Mouse (Mus musculus) limb, embryonic 13.5 days (tissue): ENCODE data around the gene Gm49342. TPM values are rescaled to one million over a fixed set of nuclear protein-coding genes. Genes with fewer than 3 reads are reported as not detected.
"Not testable (repeated sequence)": the region's sequence is repeated elsewhere in the genome, so short reads cannot be mapped to it uniquely, and the experiment has no call there.

Experiments used
- ATAC-seq: fragments of 200-750 bp; cut with Nextera tagmentation; 2 replicates; pipeline ENCODE4 v1.8.0; 2017; ENCODE audit warnings: low read depth, moderate number of reproducible peaks, moderate TSS enrichment; ENCODE audit not compliant: low FRiP score
- H3K27ac ChIP-seq: fragments of 300-500 bp; sonication (generic); 2 replicates; pipeline ENCODE4 v1.5.1; 2015; ENCODE audit warnings: inconsistent platforms, mild to moderate bottlenecking, moderate library complexity
- H3K27me3 ChIP-seq: fragments of 300-500 bp; sonication (generic); 2 replicates; pipeline ENCODE4 v1.6.1; 2015; ENCODE audit warnings: mild to moderate bottlenecking, inconsistent platforms
- H3K36me3 ChIP-seq: fragments of 300-500 bp; sonication (generic); 2 replicates; pipeline ENCODE4 v1.6.1; 2015; ENCODE audit warnings: inconsistent platforms, mild to moderate bottlenecking, moderate library complexity
- H3K4me1 ChIP-seq: fragments of 300-500 bp; sonication (generic); 2 replicates; pipeline ENCODE4 v1.6.1; 2015; ENCODE audit warnings: inconsistent platforms
- H3K4me2 ChIP-seq: fragments of 300-500 bp; sonication (generic); replicated peaks from 2 replicates; pipeline ENCODE4 v1.6.1; 2015; ENCODE audit warnings: inconsistent platforms, mild to moderate bottlenecking, moderate library complexity
- H3K4me3 ChIP-seq: fragments of 300-500 bp; sonication (generic); 2 replicates; pipeline ENCODE4 v1.5.1; 2015; ENCODE audit warnings: moderate library complexity, mild to moderate bottlenecking, inconsistent platforms
- H3K9ac ChIP-seq: fragments of 300-500 bp; sonication (generic); 2 replicates; pipeline ENCODE4 v1.6.1; 2015; ENCODE audit warnings: mild to moderate bottlenecking, inconsistent platforms
- H3K9me3 ChIP-seq: fragments of 300-500 bp; sonication (generic); 2 replicates; pipeline ENCODE4 v1.6.1; 2016; ENCODE audit warnings: inconsistent platforms
- WGBS: fragments of 180-500 bp; shearing (Covaris S2); methylation state at CpG from one replicate; pipeline ENCODE4 v1.1.7; 2015; 5-methylcytosine and 5-hydroxymethylcytosine counted together
- polyA plus RNA-seq: library from polyadenylated mRNA; unstranded; fragments of >200 nt; fragmentation: Nextera tagmentation; extraction: Ambion mirVana; gene quantifications from 2 replicates; pipeline ENCODE4 v1.2.1, GENCODE M21; 2015

The Gm49342 gene
- not detected in 2 replicates for polyA plus RNA-seq

GRCm38 (mm10) chr14:50943932-50944667, at the start of gene Gm49342:
Gm49342 (plus strand) TSS chr14:50944517.
- Histone ChIP-seq H3K36me3 (peaks cover 4% of the 10 kb centered on the region), H3K4me3 (peak within 1 kb of the TSS; percentile 51), H3K9ac (peak within 1 kb of the TSS; percentile 63), H3K27ac (peak within 1 kb of the TSS; percentile 89), H3K4me1 (peaks cover 8% of the 10 kb centered on the region; the same call in 1 of the 2 replicates), H3K4me2 (peak within 1 kb of the TSS; percentile 66), H3K9me3 (no peaks in the 10 kb centered on the region), H3K27me3 (no peaks in the 10 kb centered on the region)
- WGBS = 19% methylated on average over 31 of the region's 31 CpGs
- ATAC-seq = peak; percentile 97

- Histone ChIP-seq H3K27me3 (peaks cover 51% of the 10 kb centered on the region), H3K9ac (no peak overlapping the region), H3K36me3 (no peaks in the 10 kb centered on the region), H3K4me2 (no peak overlapping the region), H3K4me1 (peaks cover 9% of the 10 kb centered on the region), H3K4me3 (no peak overlapping the region), H3K9me3 (no peaks in the 10 kb centered on the region), H3K27ac (no peak overlapping the region)
- no peak for ATAC-seq
Observed at GRCm38 (mm10) chr14:50895407-50895806, 48.9 kb upstream of the Gm49342 start.

GRCm38 (mm10) chr14:50895985-50896746, 48.2 kb upstream of the Gm49342 start:
- Histone ChIP-seq H3K9ac (peak overlapping the region; percentile 55), H3K4me2 (peak overlapping the region; percentile 74), H3K36me3 (no peaks in the 10 kb centered on the region), H3K27ac (no peak overlapping the region), H3K4me3 (peak overlapping the region; percentile 40), H3K4me1 (peaks cover 9% of the 10 kb centered on the region), H3K27me3 (peaks cover 52% of the 10 kb centered on the region), H3K9me3 (no peaks in the 10 kb centered on the region)
- WGBS = 16% methylated on average over 19 of the region's 19 CpGs
- no peak for ATAC-seq

- ATAC-seq = no peak
- WGBS = 16% methylated on average over 23 of the region's 23 CpGs
- Histone ChIP-seq H3K27me3 (peaks cover 52% of the 10 kb centered on the region), H3K9me3 (no peaks in the 10 kb centered on the region), H3K4me3 (peak overlapping the region; percentile 40), H3K36me3 (no peaks in the 10 kb centered on the region), H3K27ac (no peak overlapping the region), H3K4me2 (peak overlapping the region; percentile 74), H3K4me1 (peaks cover 9% of the 10 kb centered on the region), H3K9ac (peak overlapping the region; percentile 55)
Observed at GRCm38 (mm10) chr14:50896747-50897373, 47.5 kb upstream of the Gm49342 start.

GRCm38 (mm10) chr14:50897374-50897765, 46.9 kb upstream of the Gm49342 start, which contains the start of gene Klhl33:
Klhl33 (minus strand) TSS chr14:50897507.
- Histone ChIP-seq H3K4me2 (peak within 1 kb of the TSS; percentile 74), H3K4me1 (peaks cover 9% of the 10 kb centered on the region), H3K9ac (peak within 1 kb of the TSS; percentile 55), H3K27me3 (peaks cover 52% of the 10 kb centered on the region), H3K4me3 (peak within 1 kb of the TSS; percentile 40), H3K36me3 (no peaks in the 10 kb centered on the region), H3K27ac (no peak within 1 kb of the TSS), H3K9me3 (no peaks in the 10 kb centered on the region)
- WGBS = 29% methylated on average over 7 of the region's 7 CpGs
- no peak for ATAC-seq

- not testable (repeated sequence) for H3K27ac ChIP-seq, H3K4me3 ChIP-seq, H3K9me3 ChIP-seq, H3K9ac ChIP-seq, H3K4me1 ChIP-seq, H3K4me2 ChIP-seq, H3K36me3 ChIP-seq, ATAC-seq
- H3K27me3 ChIP-seq = peaks cover 52% of the 10 kb centered on the region
- WGBS = 83% methylated on average over 2 of the region's 2 CpGs
Observed at GRCm38 (mm10) chr14:50897992-50898391, 46.3 kb upstream of the Gm49342 start.

GRCm38 (mm10) chr14:50903973-50904827, 40.1 kb upstream of the Gm49342 start:
- Histone ChIP-seq H3K27ac (no peak overlapping the region), H3K27me3 (peaks cover 11% of the 10 kb centered on the region), H3K36me3 (no peaks in the 10 kb centered on the region), H3K9ac (peak overlapping the region; percentile 67), H3K4me3 (peak overlapping the region; percentile 42), H3K4me2 (peak overlapping the region; percentile 70), H3K9me3 (no peaks in the 10 kb centered on the region), H3K4me1 (peaks cover 9% of the 10 kb centered on the region)
- peak; percentile 76 for ATAC-seq
- 4% methylated on average over 26 of the region's 26 CpGs for WGBS

- H3K27me3 ChIP-seq = peaks cover 6% of the 10 kb centered on the region
- ATAC-seq = no peak
- H3K4me2 ChIP-seq = no peak overlapping the region
- H3K4me1 ChIP-seq = peaks cover 9% of the 10 kb centered on the region
- no peaks in the 10 kb centered on the region for H3K36me3 ChIP-seq
- H3K4me3 ChIP-seq = no peak overlapping the region
- no peaks in the 10 kb centered on the region for H3K9me3 ChIP-seq
- no peak overlapping the region for H3K9ac ChIP-seq
- H3K27ac ChIP-seq = no peak overlapping the region
- WGBS = 78% methylated on average over 4 of the region's 4 CpGs
Observed at GRCm38 (mm10) chr14:50904828-50905129, 39.5 kb upstream of the Gm49342 start.

GRCm38 (mm10) chr14:50905327-50905726, 39.0 kb upstream of the Gm49342 start:
- not testable (repeated sequence) for ATAC-seq, H3K9me3 ChIP-seq, H3K36me3 ChIP-seq, H3K4me2 ChIP-seq, H3K27ac ChIP-seq, H3K4me3 ChIP-seq, H3K4me1 ChIP-seq, H3K27me3 ChIP-seq, H3K9ac ChIP-seq

GRCm38 (mm10) chr14:50908126-50908525, 36.2 kb upstream of the Gm49342 start:
- Histone ChIP-seq H3K9me3 (no peaks in the 10 kb centered on the region), H3K36me3 (peaks cover 20% of the 10 kb centered on the region), H3K9ac (no peak overlapping the region), H3K27ac (no peak overlapping the region), H3K4me1 (peaks cover 9% of the 10 kb centered on the region), H3K4me2 (no peak overlapping the region), H3K27me3 (no peaks in the 10 kb centered on the region), H3K4me3 (no peak overlapping the region)
- ATAC-seq = no peak
- WGBS = 77% methylated on average over 4 of the region's 4 CpGs

GRCm38 (mm10) chr14:50911356-50911755, 33.0 kb upstream of the Gm49342 start:
- Histone ChIP-seq H3K9me3 (no peaks in the 10 kb centered on the region), H3K9ac (no peak overlapping the region), H3K4me1 (no peaks in the 10 kb centered on the region), H3K4me3 (no peak overlapping the region), H3K4me2 (no peak overlapping the region), H3K36me3 (peaks cover 49% of the 10 kb centered on the region), H3K27me3 (no peaks in the 10 kb centered on the region), H3K27ac (no peak overlapping the region)
- ATAC-seq = no peak
- 54% methylated on average over 3 of the region's 3 CpGs for WGBS
